Mouse (Mus musculus): Measurements from ENCODE around the gene Prr19. TPM values are rescaled to one million over a fixed set of nuclear protein-coding genes. Genes with fewer than 3 reads are reported as not detected.
A peak's percentile ranks its signal among the peaks of the same experiment; 100 is the strongest.
"Not testable (repeated sequence)": the region's sequence is repeated elsewhere in the genome, so short reads cannot be mapped to it uniquely, and the experiment has no call there.

Gene Prr19
- total RNA-seq (2021), result not detected

GRCm38 (mm10) chr7:25301063-25301462 is at the start of gene Prr19:
Prr19 (plus strand) TSS chr7:25301411.
- no peak for DNase-seq (ENCODE audit: extremely low spot score in 1 of 2, low spot score in 1 of 2)

DNA sequence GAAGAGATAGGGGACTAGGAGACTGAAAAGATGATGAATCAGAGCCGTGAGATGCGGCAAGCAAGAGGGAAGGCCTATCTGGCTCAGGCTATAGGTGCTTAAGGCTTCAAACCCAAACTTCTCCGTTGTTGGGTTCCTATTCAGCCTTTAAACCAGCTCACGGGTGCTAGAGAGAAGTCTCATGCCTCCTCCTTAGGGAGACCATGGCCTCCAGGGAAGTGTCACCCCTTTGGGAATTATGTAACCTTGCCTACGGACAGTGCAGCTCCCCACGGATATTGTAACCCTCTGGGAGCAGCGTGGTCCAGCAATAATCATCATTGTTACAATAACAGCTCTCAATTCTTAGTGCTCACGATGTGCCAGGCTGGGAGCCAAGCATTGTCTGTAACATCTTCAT is 49.4 kb upstream of the Prr19 start:
- DNase-seq (ENCODE audit: extremely low spot score in 1 of 2, low spot score in 1 of 2), result no peak

- DNase-seq (ENCODE audit: extremely low spot score in 1 of 2, low spot score in 1 of 2), result no peak
Observed at GRCm38 (mm10) chr7:25261896-25262295, 39.3 kb upstream of the Prr19 start.

- DNase-seq (ENCODE audit: extremely low spot score in 1 of 2, low spot score in 1 of 2), result no peak
Observed at GRCm38 (mm10) chr7:25263968-25264870, 37.0 kb upstream of the Prr19 start.

GRCm38 (mm10) chr7:25265743-25266142 is 35.5 kb upstream of the Prr19 start:
- DNase-seq (ENCODE audit: extremely low spot score in 1 of 2, low spot score in 1 of 2), result not testable (repeated sequence)

- DNase-seq (ENCODE audit: extremely low spot score in 1 of 2, low spot score in 1 of 2), result no peak
Observed at GRCm38 (mm10) chr7:25266180-25266962, 34.8 kb upstream of the Prr19 start.

GRCm38 (mm10) chr7:25267301-25267750 is 33.9 kb upstream of the Prr19 start, which contains the start of gene Cic:
Cic (plus strand) TSS chr7:25267704.
- peak in 1 of 2 experiments; percentile 85 for DNase-seq (ENCODE audit: extremely low spot score in 1 of 2, low spot score in 1 of 2)

DNA sequence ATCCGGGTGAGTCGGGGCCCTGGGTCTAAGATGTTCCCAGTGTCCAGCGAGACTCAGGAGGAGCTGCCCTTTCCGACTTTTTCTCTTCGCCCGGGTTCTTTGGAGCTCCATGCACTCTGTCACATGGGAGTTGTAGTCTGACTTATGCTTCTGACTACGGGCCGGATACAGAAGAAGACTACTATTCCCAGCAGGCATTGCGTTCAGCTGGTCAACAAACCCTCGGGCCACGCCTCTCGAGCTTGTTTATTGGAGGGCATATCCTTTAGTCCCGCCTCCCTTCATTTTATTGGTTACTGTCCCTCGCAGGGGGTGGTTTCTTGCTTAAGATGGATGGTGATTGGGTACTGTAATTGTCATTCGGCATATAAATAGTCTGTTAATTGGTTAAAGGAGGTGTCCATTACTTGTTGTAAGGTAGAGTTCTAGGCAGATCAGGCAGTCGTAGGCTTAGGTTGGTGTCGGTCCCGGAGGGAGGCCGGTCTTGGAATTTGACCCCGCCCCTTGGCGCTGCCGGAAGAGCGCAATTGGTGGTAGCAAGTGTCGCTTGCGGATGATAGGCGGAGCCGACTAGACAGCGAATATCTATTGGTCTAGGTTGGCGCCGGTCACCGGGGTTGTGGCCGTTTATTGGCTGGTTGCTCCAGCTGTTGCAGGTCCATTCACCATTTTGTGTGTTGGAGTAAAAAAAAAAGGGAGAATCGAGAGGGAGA is 33.3 kb upstream of the Prr19 start:
- DNase-seq (ENCODE audit: extremely low spot score in 1 of 2, low spot score in 1 of 2), result peak; percentile 87 to 98

DNA sequence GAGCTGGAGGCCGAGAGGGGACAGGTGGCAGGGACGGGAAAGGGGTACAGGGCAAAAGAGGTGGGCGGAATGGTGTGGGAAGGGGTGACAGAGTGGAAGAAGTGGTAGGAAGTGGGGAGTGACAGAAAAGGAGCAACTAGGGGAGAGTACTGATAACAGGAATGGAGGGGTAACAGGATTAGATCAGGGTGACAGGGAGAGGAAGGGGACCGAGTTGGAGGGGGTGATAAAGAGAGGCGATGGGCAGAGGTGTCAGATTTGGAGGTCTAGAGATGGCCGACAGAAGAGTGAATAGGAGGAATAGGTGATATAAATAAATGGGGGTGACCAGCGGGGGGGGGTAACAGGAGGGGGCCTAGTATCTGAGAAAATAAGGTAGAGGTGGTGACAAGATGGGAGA is 32.6 kb upstream of the Prr19 start:
- no peak for DNase-seq (ENCODE audit: extremely low spot score in 1 of 2, low spot score in 1 of 2)

DNA sequence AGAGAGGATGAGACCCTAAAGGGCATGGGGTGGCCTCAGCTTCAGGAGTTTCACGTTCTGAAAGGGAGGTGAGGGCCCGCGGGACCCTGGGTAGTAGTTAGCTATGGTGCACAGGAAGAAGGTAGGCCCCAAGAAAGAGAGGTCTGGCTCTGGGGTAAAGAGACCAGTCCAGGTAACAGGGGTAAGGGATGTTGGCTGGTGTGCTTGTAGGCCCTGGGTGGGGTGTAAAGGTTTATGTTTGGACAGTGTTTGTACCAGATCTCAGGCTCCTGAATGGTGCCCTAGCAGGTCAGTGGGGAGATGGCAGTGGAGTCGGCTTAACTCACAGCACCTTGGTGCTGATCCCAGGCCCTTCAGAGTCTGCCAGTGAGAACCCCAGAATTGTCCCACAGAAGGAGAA is 32.2 kb upstream of the Prr19 start:
- no peak for DNase-seq (ENCODE audit: extremely low spot score in 1 of 2, low spot score in 1 of 2)

GRCm38 (mm10) chr7:25269545-25270271 is 31.5 kb upstream of the Prr19 start:
- DNase-seq (ENCODE audit: extremely low spot score in 1 of 2, low spot score in 1 of 2), result no peak

- DNase-seq (ENCODE audit: extremely low spot score in 1 of 2, low spot score in 1 of 2), result no peak
Observed at GRCm38 (mm10) chr7:25270652-25271633, 30.3 kb upstream of the Prr19 start.

DNA sequence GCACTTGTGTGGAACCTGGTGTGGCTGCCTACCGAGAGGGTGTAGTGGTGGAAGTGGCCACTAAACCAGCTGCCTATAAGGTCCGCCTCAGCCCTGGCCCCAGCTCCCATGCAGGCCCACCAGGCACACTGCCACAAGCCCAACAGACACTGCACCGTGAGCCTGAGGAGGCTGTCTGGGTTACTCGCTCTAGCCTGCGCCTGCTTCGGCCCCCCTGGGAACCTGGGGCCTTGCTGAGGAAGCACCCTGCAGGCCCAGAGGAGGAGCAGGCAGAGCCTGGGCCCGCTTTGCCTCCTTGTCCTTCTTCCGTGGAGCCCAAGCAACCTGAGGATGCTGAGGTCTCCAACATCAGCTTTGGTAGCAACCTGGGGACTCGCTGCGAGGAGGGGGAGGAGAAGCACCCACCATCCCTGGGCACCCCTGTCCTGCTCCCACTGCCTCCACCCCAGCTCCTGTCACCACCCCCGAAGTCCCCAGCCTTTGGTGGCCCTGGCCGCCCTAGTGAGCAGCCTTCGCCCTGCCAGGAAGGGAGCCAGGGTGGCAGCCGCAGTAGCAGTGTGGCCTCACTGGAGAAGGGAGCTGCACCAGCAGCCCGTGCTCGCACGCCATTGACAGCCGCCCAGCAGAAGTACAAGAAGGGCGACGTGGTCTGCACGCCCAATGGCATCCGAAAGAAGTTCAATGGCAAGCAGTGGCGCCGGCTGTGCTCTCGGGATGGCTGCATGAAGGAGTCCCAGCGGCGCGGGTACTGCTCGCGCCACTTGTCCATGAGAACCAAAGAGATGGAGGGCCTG is 29.4 kb upstream of the Prr19 start:
- DNase-seq (ENCODE audit: extremely low spot score in 1 of 2, low spot score in 1 of 2), result no peak

GRCm38 (mm10) chr7:25272445-25273258 is 28.6 kb upstream of the Prr19 start:
- DNase-seq (ENCODE audit: extremely low spot score in 1 of 2, low spot score in 1 of 2), result no peak

GRCm38 (mm10) chr7:25273259-25274241 is 27.7 kb upstream of the Prr19 start:
- no peak for DNase-seq (ENCODE audit: extremely low spot score in 1 of 2, low spot score in 1 of 2)

DNA sequence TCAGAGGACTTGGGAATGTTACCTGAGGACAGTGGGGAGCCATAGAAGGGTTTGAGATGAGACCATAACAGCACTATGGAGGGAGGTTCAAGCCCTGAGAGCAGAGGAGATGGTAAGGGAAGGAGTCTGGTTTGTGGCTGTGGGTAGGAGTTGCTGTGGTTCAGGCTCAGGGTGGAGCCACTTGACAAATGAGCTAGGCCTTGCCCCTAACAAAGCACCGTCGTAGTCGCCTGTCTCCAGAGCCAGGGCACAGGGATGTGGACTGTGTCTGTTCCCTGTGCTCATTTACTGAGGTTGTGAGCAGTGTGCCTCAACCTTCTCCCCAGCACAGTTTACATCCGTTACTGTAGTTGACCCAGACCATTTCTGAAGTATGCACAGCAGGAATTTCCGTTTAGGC is 26.6 kb upstream of the Prr19 start:
- DNase-seq (ENCODE audit: extremely low spot score in 1 of 2, low spot score in 1 of 2), result no peak
